Mouse (Mus musculus) neural tube, embryonic 14.5 days (tissue): Measurements from ENCODE around the gene Lpp. TPM values are rescaled to one million over a fixed set of nuclear protein-coding genes. Genes with fewer than 3 reads are reported as not detected.

Experiments used
- ATAC-seq: fragments of 200-750 bp; cut with Nextera tagmentation; 2 replicates; pipeline ENCODE4 v1.8.0; 2017; ENCODE audit warnings: low read depth, mild to moderate bottlenecking, moderate TSS enrichment, moderate library complexity
- H3K27ac ChIP-seq: fragments of 300-500 bp; sonication (generic); 2 replicates; pipeline ENCODE4 v1.5.1; 2014; ENCODE audit warnings: low read depth, mild to moderate bottlenecking, control low read depth, low read length, moderate library complexity, mixed read lengths
- H3K27me3 ChIP-seq: fragments of 300-500 bp; sonication (generic); 2 replicates; pipeline ENCODE4 v1.6.1; 2014; ENCODE audit warnings: low read length; ENCODE audit not compliant: control insufficient read depth, insufficient read depth
- H3K36me3 ChIP-seq: fragments of 300-500 bp; sonication (generic); 2 replicates; pipeline ENCODE4 v1.6.1; 2014; ENCODE audit warnings: low read length, mixed read lengths; ENCODE audit not compliant: control insufficient read depth, insufficient read depth
- H3K4me1 ChIP-seq: fragments of 300-500 bp; sonication (generic); 2 replicates; pipeline ENCODE4 v1.6.1; 2014; ENCODE audit warnings: low read length; ENCODE audit not compliant: control insufficient read depth, insufficient read depth
- H3K4me2 ChIP-seq: fragments of 300-500 bp; sonication (generic); 2 replicates; pipeline ENCODE4 v1.6.1; 2014; ENCODE audit warnings: mild to moderate bottlenecking, low read depth, low read length, control low read depth
- H3K4me3 ChIP-seq: fragments of 300-500 bp; sonication (generic); 2 replicates; pipeline ENCODE4 v1.5.1; 2014; ENCODE audit warnings: low read depth, low read length, control low read depth, mixed read lengths
- H3K9ac ChIP-seq: fragments of 300-500 bp; sonication (generic); replicated peaks from 2 replicates; pipeline ENCODE4 v1.6.1; 2014; ENCODE audit warnings: low read depth, mild to moderate bottlenecking, control low read depth, low read length, mixed read lengths
- H3K9me3 ChIP-seq: fragments of 300-500 bp; sonication (generic); 2 replicates; pipeline ENCODE4 v1.6.1; 2016; ENCODE audit warnings: low read length; ENCODE audit not compliant: control insufficient read depth
- WGBS: fragments of 180-500 bp; shearing (Covaris S2); extraction: QIAGEN DNeasy Blood & Tissue Kit; methylation state at CpG from one replicate; pipeline ENCODE4 v1.1.7; 2014; 5-methylcytosine and 5-hydroxymethylcytosine counted together
- polyA plus RNA-seq: library from polyadenylated mRNA; unstranded; fragments of >200 nt; fragmentation: Nextera tagmentation; extraction: Ambion mirVana; gene quantifications from 2 replicates; pipeline ENCODE4 v1.2.1, GENCODE M21; 2014

Gene Lpp
- polyA plus RNA-seq, 1 experiment from 2014 or later = 7.0 TPM

GRCm38 (mm10) chr16:24891453-24891852, 498.1 kb downstream of the Lpp start:
- no peak overlapping the region for H3K9ac ChIP-seq
- H3K4me1 ChIP-seq = no peaks in the 10 kb centered on the region
- H3K9me3 ChIP-seq = no peaks in the 10 kb centered on the region
- no peak overlapping the region for H3K27ac ChIP-seq
- H3K4me3 ChIP-seq = no peak overlapping the region
- H3K27me3 ChIP-seq = no peaks in the 10 kb centered on the region
- no peak overlapping the region for H3K4me2 ChIP-seq
- WGBS = 40% methylated on average over 6 of the region's 6 CpGs
- H3K36me3 ChIP-seq = no peaks in the 10 kb centered on the region
- ATAC-seq = no peak

- no peaks in the 10 kb centered on the region for H3K36me3 ChIP-seq
Observed at GRCm38 (mm10) chr16:24895160-24895559, 501.9 kb downstream of the Lpp start.

DNA sequence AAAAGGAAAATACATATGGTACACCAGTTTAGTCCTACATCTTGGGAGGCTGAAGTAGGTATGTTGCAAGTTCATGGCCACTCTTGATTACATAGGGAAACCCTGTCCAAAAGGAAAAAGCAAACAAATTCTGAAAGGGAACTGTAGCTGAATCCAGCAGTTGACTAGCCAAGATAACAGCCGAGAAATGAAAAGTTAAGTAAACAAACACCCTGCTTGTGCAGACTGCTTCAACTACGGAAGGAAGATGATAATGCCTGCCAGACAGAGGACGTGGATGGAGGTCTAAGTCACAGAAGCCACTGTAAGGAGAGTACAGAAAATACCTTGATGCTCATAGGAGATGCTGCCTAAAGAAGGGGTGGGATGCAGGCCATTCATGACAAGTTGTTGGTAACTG, 504.3 kb downstream of the Lpp start:
- no peak for ATAC-seq
- Histone ChIP-seq H3K4me3 (no peak overlapping the region), H3K27me3 (no peaks in the 10 kb centered on the region), H3K4me2 (no peak overlapping the region), H3K4me1 (no peaks in the 10 kb centered on the region), H3K27ac (no peak overlapping the region), H3K9me3 (no peaks in the 10 kb centered on the region), H3K36me3 (no peaks in the 10 kb centered on the region), H3K9ac (no peak overlapping the region)
- 80% methylated on average over 3 of the region's 3 CpGs for WGBS

More at GRCm38 (mm10) chr16:24895160-24895559, 501.9 kb downstream of the Lpp start:
- no peak overlapping the region for H3K27ac ChIP-seq
- no peak overlapping the region for H3K4me3 ChIP-seq
- no peaks in the 10 kb centered on the region for H3K27me3 ChIP-seq
- ATAC-seq = no peak
- H3K4me1 ChIP-seq = no peaks in the 10 kb centered on the region
- no peak overlapping the region for H3K4me2 ChIP-seq
- WGBS = 80% methylated on average over 5 of the region's 5 CpGs
- H3K9ac ChIP-seq = no peak overlapping the region
- no peaks in the 10 kb centered on the region for H3K9me3 ChIP-seq

GRCm38 (mm10) chr16:24900241-24900796, 507.0 kb downstream of the Lpp start:
- no peaks in the 10 kb centered on the region for H3K27me3 ChIP-seq
- no peaks in the 10 kb centered on the region for H3K36me3 ChIP-seq
- no peak for ATAC-seq
- no peaks in the 10 kb centered on the region for H3K4me1 ChIP-seq
- no peak overlapping the region for H3K9ac ChIP-seq
- H3K4me3 ChIP-seq = no peak overlapping the region
- no peak overlapping the region for H3K4me2 ChIP-seq
- WGBS = 18% methylated on average over 2 of the region's 2 CpGs
- no peak overlapping the region for H3K27ac ChIP-seq
- no peaks in the 10 kb centered on the region for H3K9me3 ChIP-seq

DNA sequence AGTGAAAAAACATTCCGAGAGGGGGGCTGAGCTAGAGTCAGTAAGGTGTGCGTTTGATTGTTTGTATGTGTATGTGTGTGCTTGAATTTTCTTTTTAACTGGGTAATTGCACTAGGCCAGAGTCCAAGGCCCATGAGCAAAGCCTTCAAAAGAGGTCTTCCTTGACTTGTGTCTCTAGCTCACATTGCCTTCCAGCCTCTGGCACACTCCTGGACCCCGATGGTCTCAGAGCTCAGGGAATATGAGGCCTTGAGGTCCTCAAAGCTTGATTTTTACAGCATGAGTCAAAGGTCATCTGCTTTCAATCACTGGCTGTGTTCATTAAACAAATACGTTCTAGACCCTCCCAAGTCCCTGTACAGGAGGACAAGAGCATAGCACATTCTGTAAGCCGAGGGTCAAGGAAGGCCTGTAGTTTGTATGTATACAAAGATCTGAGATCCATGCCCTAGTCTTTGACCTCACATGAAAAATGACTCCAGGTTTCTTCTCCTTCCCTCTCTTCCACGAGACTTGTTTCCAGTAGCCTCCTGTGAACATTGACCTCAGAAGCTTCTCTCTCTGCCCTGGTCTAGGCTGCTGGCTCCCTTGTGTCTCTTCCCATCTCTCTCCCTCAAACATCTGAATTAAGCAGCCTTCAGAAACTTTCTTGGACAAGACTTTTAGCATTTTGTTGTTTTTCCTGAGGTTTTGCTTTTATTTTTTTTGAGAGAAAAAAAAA, 508.0 kb downstream of the Lpp start:
- no peak for ATAC-seq
- WGBS = 45% methylated on average over 6 of the region's 6 CpGs
- no peak overlapping the region for H3K9ac ChIP-seq
- H3K27me3 ChIP-seq = no peaks in the 10 kb centered on the region
- no peak overlapping the region for H3K4me2 ChIP-seq
- H3K4me1 ChIP-seq = no peaks in the 10 kb centered on the region
- no peak overlapping the region for H3K4me3 ChIP-seq
- H3K27ac ChIP-seq = no peak overlapping the region
- H3K9me3 ChIP-seq = no peaks in the 10 kb centered on the region
- no peaks in the 10 kb centered on the region for H3K36me3 ChIP-seq

DNA sequence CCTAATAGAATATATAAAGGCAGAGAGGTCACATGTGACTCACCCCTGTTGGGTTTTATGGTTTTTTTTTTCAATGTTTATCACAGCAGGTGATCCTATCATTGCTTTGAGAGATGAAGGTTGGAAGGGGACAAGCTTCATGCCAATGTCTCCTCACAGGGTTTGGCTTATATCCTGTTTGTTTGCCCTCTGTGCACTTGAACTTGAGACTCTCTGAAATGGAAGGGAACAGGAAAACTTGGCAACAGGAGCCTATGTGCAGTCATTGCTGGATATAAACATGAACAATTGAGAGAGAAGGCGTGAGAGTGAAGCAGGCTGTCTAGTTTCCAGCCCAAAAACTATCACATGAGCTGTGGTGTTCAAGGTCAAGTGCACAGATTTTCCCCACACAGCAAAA, 508.8 kb downstream of the Lpp start:
- Histone ChIP-seq H3K4me1 (no peaks in the 10 kb centered on the region), H3K27me3 (no peaks in the 10 kb centered on the region), H3K4me2 (no peak overlapping the region), H3K36me3 (no peaks in the 10 kb centered on the region), H3K9me3 (no peaks in the 10 kb centered on the region), H3K27ac (no peak overlapping the region), H3K4me3 (no peak overlapping the region), H3K9ac (no peak overlapping the region)
- 86% methylated on average over 1 of the region's 1 CpGs for WGBS
- ATAC-seq = no peak

DNA sequence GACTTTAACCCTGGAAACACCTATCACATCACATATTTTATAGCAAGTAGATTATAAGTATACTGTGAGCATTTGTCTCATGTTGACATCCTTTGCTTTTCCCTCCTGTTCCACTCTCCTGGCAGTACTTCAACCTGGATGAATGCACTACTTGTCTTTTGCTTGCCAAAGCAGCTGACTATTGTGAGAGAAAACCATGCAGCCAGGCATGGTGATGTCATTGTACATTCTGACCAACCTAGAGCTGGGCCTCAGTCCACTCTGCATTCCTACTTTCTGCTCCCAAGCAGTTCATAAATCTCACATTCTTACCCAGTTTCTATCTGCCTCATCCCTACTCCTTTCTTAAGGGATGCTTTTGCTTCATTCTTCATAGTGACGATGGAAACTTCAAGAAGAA, 515.6 kb downstream of the Lpp start:
- no peak overlapping the region for H3K27ac ChIP-seq
- peak; percentile 36; the same call in 1 of the 2 replicates for ATAC-seq

DNA sequence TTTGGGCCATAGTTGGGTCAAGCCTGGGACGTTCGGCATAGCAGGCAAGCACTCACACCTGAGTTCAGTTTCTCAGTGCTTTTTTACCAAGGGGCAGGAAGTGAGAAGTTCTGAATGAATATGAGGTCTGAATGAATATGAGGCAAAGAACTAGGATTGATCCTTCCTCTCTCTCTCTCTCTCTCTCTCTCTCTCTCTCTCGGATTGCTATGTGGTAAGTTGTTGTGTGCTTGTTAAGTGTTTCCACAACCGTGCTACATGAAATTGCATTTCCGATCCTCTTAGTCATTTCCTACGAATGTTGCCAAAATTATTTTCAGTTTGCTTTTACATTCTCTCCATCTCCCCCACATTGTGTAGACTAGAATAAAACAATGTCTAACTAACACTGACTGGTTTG, 517.0 kb downstream of the Lpp start:
- Histone ChIP-seq H3K36me3 (no peaks in the 10 kb centered on the region), H3K4me2 (no peak overlapping the region), H3K9me3 (no peaks in the 10 kb centered on the region), H3K4me1 (no peaks in the 10 kb centered on the region), H3K9ac (no peak overlapping the region), H3K27ac (no peak overlapping the region), H3K4me3 (no peak overlapping the region), H3K27me3 (no peaks in the 10 kb centered on the region)
- no peak for ATAC-seq
- WGBS = 86% methylated on average over 6 of the region's 6 CpGs

More for the DNA sequence above, 515.6 kb downstream of the Lpp start:
- no peaks in the 10 kb centered on the region for H3K4me1 ChIP-seq
- 83% methylated on average over 1 of the region's 1 CpGs for WGBS
- H3K9me3 ChIP-seq = no peaks in the 10 kb centered on the region
- H3K27me3 ChIP-seq = no peaks in the 10 kb centered on the region
- H3K36me3 ChIP-seq = no peaks in the 10 kb centered on the region
- H3K9ac ChIP-seq = no peak overlapping the region
- H3K4me2 ChIP-seq = no peak overlapping the region
- H3K4me3 ChIP-seq = no peak overlapping the region

DNA sequence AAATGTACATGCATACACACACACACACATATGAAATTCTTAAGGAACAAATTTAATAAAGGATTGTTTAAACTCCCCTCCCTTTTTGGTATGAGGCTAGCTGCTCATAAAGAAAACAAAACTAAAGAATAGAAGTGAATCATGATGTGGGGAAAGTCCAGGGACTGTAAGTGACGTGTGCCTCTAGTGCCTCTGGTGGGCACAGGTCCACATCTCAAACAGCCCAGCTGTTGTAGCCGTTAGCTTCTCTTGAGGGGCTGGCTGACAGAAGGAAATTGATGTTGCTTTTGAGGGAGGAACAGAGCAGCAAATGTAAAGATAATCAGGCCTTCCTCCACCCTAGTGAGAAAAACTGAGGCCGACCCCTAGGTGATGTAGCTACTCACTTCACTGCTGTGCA, 517.5 kb downstream of the Lpp start:
- no peaks in the 10 kb centered on the region for H3K4me1 ChIP-seq
- H3K9ac ChIP-seq = no peak overlapping the region
- ATAC-seq = no peak
- no peaks in the 10 kb centered on the region for H3K36me3 ChIP-seq
- no peaks in the 10 kb centered on the region for H3K9me3 ChIP-seq
- H3K27me3 ChIP-seq = no peaks in the 10 kb centered on the region
- H3K27ac ChIP-seq = no peak overlapping the region
- H3K4me3 ChIP-seq = no peak overlapping the region
- no peak overlapping the region for H3K4me2 ChIP-seq
- 42% methylated on average over 3 of the region's 3 CpGs for WGBS
